Mouse (Mus musculus): Measurements from ENCODE around the gene Tom1l2. TPM values are rescaled to one million over a fixed set of nuclear protein-coding genes. Genes with fewer than 3 reads are reported as not detected.

Tom1l2 gene
- total and polyA plus RNA-seq, 2 experiments from 2014 or later: 44.3 to 80.8 TPM

- DNase-seq (no peak), ATAC-seq (no peak)
- H3K27ac ChIP-seq (ENCODE audit: low read depth, low read length): no peak overlapping the region
- H3K4me1 ChIP-seq (ENCODE audit: insufficient read depth): no peaks in the 10 kb centered on the region
- peaks cover 5% of the 10 kb centered on the region for H3K36me3 ChIP-seq (ENCODE audit: insufficient read depth)
- H3K9me3 ChIP-seq (ENCODE audit: low read length): no peaks in the 10 kb centered on the region
- H3K4me2 ChIP-seq (ENCODE audit: low read depth): no peak overlapping the region
- no peak for TF ChIP-seq CTCF (IDR thresholded peaks at IDR 0.05; ENCODE audit: low read depth)
- H3K27me3 ChIP-seq (ENCODE audit: insufficient read depth, low read length): no peaks in the 10 kb centered on the region
- no peak overlapping the region for H3K4me3 ChIP-seq (ENCODE audit: low read depth, low read length)
- WGBS: 89% methylated on average over 6 of the region's 6 CpGs
- H3K9ac ChIP-seq: no peak overlapping the region
These were observed 76.2 kb downstream of the Tom1l2 start for GRCm38 (mm10) chr11:60276408-60277093.

- Histone ChIP-seq H3K27me3 (ENCODE audit: insufficient read depth, low read length) (no peaks in the 10 kb centered on the region), H3K4me1 (ENCODE audit: insufficient read depth) (no peaks in the 10 kb centered on the region), H3K36me3 (ENCODE audit: insufficient read depth) (peaks cover 17% of the 10 kb centered on the region), H3K9me3 (ENCODE audit: low read length) (no peaks in the 10 kb centered on the region), H3K9ac (no peak overlapping the region), H3K4me3 (ENCODE audit: low read depth, low read length) (no peak overlapping the region), H3K4me2 (ENCODE audit: low read depth) (no peak overlapping the region), H3K27ac (ENCODE audit: low read depth, low read length) (0 out of 2 replicates have a peak overlapping the region, but pooled peaks have one; percentile 15)
- DNase-seq (no peak), ATAC-seq (peak; percentile 18; the same call in 1 of the 2 replicates)
- WGBS: 46% methylated on average over 5 of the region's 5 CpGs
- no peak for TF ChIP-seq CTCF (IDR thresholded peaks at IDR 0.05; ENCODE audit: low read depth)
These were observed 79.4 kb downstream of the Tom1l2 start for GRCm38 (mm10) chr11:60273273-60273805.

GRCm38 (mm10) chr11:60268563-60268962 is 84.1 kb downstream of the Tom1l2 start:
- Histone ChIP-seq H3K36me3 (ENCODE audit: insufficient read depth) (peaks cover 16% of the 10 kb centered on the region), H3K4me2 (ENCODE audit: low read depth) (no peak overlapping the region), H3K4me3 (ENCODE audit: low read depth, low read length) (no peak overlapping the region), H3K4me1 (ENCODE audit: insufficient read depth) (no peaks in the 10 kb centered on the region), H3K27me3 (ENCODE audit: insufficient read depth, low read length) (no peaks in the 10 kb centered on the region), H3K9ac (no peak overlapping the region), H3K27ac (ENCODE audit: low read depth, low read length) (no peak overlapping the region), H3K9me3 (ENCODE audit: low read length) (no peaks in the 10 kb centered on the region)
- ATAC-seq (no peak), DNase-seq (no peak)
- no peak for TF ChIP-seq CTCF (IDR thresholded peaks at IDR 0.05; ENCODE audit: low read depth)
- 45% methylated on average over 3 of the region's 3 CpGs for WGBS

GRCm38 (mm10) chr11:60265271-60265985 is 87.3 kb downstream of the Tom1l2 start:
- H3K27me3 ChIP-seq (ENCODE audit: insufficient read depth, low read length): no peaks in the 10 kb centered on the region
- H3K9me3 ChIP-seq (ENCODE audit: low read length): no peaks in the 10 kb centered on the region
- DNase-seq (no peak), ATAC-seq (no peak)
- H3K9ac ChIP-seq: no peak overlapping the region
- WGBS: 87% methylated on average over 4 of the region's 4 CpGs
- peaks cover 18% of the 10 kb centered on the region for H3K36me3 ChIP-seq (ENCODE audit: insufficient read depth)
- no peak for TF ChIP-seq CTCF (IDR thresholded peaks at IDR 0.05; ENCODE audit: low read depth)
- no peaks in the 10 kb centered on the region for H3K4me1 ChIP-seq (ENCODE audit: insufficient read depth)
- no peak overlapping the region for H3K4me2 ChIP-seq (ENCODE audit: low read depth)
- H3K27ac ChIP-seq (ENCODE audit: low read depth, low read length): no peak overlapping the region
- no peak overlapping the region for H3K4me3 ChIP-seq (ENCODE audit: low read depth, low read length)

- DNase-seq: no peak
- H3K4me1 ChIP-seq (ENCODE audit: insufficient read depth): no peaks in the 10 kb centered on the region
- H3K27ac ChIP-seq (ENCODE audit: low read depth, low read length): no peak overlapping the region
- 41% methylated on average over 1 of the region's 1 CpGs for WGBS
- H3K9ac ChIP-seq: no peak overlapping the region
- H3K4me3 ChIP-seq (ENCODE audit: low read depth, low read length): no peak overlapping the region
- no peak for TF ChIP-seq CTCF (IDR thresholded peaks at IDR 0.05; ENCODE audit: low read depth)
- H3K27me3 ChIP-seq (ENCODE audit: insufficient read depth, low read length): no peaks in the 10 kb centered on the region
- H3K4me2 ChIP-seq (ENCODE audit: low read depth): no peak overlapping the region
- peak; percentile 36; the same call in 1 of the 2 replicates for ATAC-seq
- H3K9me3 ChIP-seq (ENCODE audit: low read length): no peaks in the 10 kb centered on the region
- peaks cover 11% of the 10 kb centered on the region; the same call in 1 of the 2 replicates for H3K36me3 ChIP-seq (ENCODE audit: insufficient read depth)
These were observed 88.1 kb downstream of the Tom1l2 start for GRCm38 (mm10) chr11:60264651-60265050.

GRCm38 (mm10) chr11:60262396-60262795 is 90.3 kb downstream of the Tom1l2 start:
- DNase-seq (no peak), ATAC-seq (no peak)
- Histone ChIP-seq H3K27ac (ENCODE audit: low read depth, low read length) (no peak overlapping the region), H3K9me3 (ENCODE audit: low read length) (no peaks in the 10 kb centered on the region), H3K4me3 (ENCODE audit: low read depth, low read length) (no peak overlapping the region), H3K36me3 (ENCODE audit: insufficient read depth) (peaks cover 8% of the 10 kb centered on the region; the same call in 1 of the 2 replicates), H3K4me1 (ENCODE audit: insufficient read depth) (no peaks in the 10 kb centered on the region), H3K27me3 (ENCODE audit: insufficient read depth, low read length) (no peaks in the 10 kb centered on the region), H3K4me2 (ENCODE audit: low read depth) (no peak overlapping the region), H3K9ac (no peak overlapping the region)
- WGBS: 62% methylated on average over 4 of the region's 4 CpGs
- no peak for TF ChIP-seq CTCF (IDR thresholded peaks at IDR 0.05; ENCODE audit: low read depth)

GRCm38 (mm10) chr11:60260743-60261142 is 92.0 kb downstream of the Tom1l2 start:
- Histone ChIP-seq H3K4me3 (ENCODE audit: low read depth, low read length) (no peak overlapping the region), H3K9me3 (ENCODE audit: low read length) (no peaks in the 10 kb centered on the region), H3K9ac (no peak overlapping the region), H3K4me2 (ENCODE audit: low read depth) (no peak overlapping the region), H3K27ac (ENCODE audit: low read depth, low read length) (no peak overlapping the region), H3K27me3 (ENCODE audit: insufficient read depth, low read length) (no peaks in the 10 kb centered on the region), H3K4me1 (ENCODE audit: insufficient read depth) (peaks cover 8% of the 10 kb centered on the region; the same call in 1 of the 2 replicates), H3K36me3 (ENCODE audit: insufficient read depth) (peaks cover 8% of the 10 kb centered on the region; the same call in 1 of the 2 replicates)
- whole genome bisulfite sequencing: 90% methylated on average over 3 of the region's 3 CpGs
- DNase-seq (no peak), ATAC-seq (no peak)
- TF ChIP-seq CTCF (IDR thresholded peaks at IDR 0.05; ENCODE audit: low read depth): no peak

Measured in forebrain, postnatal 0 days (tissue).